Comparison of ENCODE assay signal across 19 mouse cellular contexts in the genomic region with DNA sequence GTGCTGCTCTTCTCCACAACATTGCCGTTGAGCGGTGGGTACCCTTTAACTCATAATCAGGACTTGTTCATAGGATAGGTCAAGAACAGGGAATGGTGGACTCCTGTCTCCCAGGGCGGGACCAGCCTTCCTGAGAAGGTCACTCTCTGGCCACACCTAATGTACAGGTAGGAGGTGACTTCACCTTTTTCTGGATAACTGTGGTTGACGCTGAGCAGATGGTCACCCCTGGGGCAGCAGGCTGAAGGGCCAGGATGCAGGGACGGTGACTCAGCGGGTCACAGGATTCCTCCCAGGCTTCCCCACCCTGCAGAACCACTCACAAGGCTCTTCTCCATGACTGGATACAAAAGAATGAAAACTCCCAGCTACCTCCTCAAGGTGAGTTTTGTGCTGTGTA.
"Had no signal": no experiment of that assay in that cellular context is flagged by ENCODE, and none has a peak within 500 bp of the region (broad histone marks: within the 10 kb centered on the region; RNA-seq: fewer than 3 reads in every experiment).

No protein-coding gene starts in this region.

- H3K4me3 ChIP-seq: midbrain, embryonic 10.5 days; midbrain, embryonic 12.5 days; myocyte; neural tube, embryonic 13.5 days; neural tube, embryonic 15.5 days had no signal

- DNase-seq: lung, adult 18-20 months; lung, embryonic 14.5 days; lung, postnatal 10 days; lung, postnatal 4 days; midbrain, embryonic 14.5 days; retina, postnatal 1 day; right cerebral cortex, adult 18-20 months; right cerebral cortex, postnatal 25 days; right cerebral cortex, postnatal 4 days; spleen, adult 18-20 months; thymus, adult 2 months; thymus, postnatal 25 days; thymus, postnatal 4 days had no signal

- H3K36me3 ChIP-seq: midbrain, embryonic 10.5 days; midbrain, embryonic 12.5 days; neural tube, embryonic 13.5 days; neural tube, embryonic 15.5 days had no signal

- H3K4me2 ChIP-seq: lung, embryonic 14.5 days; midbrain, embryonic 12.5 days; neural tube, embryonic 13.5 days; neural tube, embryonic 15.5 days had no signal

- H3K27ac ChIP-seq: midbrain, embryonic 12.5 days; neural tube, embryonic 13.5 days; neural tube, embryonic 15.5 days had no signal

- H3K27me3 ChIP-seq: midbrain, embryonic 12.5 days; neural tube, embryonic 13.5 days; neural tube, embryonic 15.5 days had no signal

- H3K9me3 ChIP-seq: midbrain, embryonic 10.5 days; midbrain, embryonic 12.5 days; neural tube, embryonic 13.5 days; neural tube, embryonic 15.5 days had no signal

- H3K9ac ChIP-seq: lung, embryonic 14.5 days; midbrain, embryonic 12.5 days; neural tube, embryonic 13.5 days; neural tube, embryonic 15.5 days had no signal

- ATAC-seq: midbrain, embryonic 16.5 days had no signal
